Mouse (Mus musculus): ENCODE results near the gene Tut1.
"Not testable (repeated sequence)": the region's sequence is repeated elsewhere in the genome, so short reads cannot be mapped to it uniquely, and the experiment has no call there.

The Tut1 gene

GRCm38 (mm10) chr19:8984255-8984868 lies 30.7 kb downstream of the Tut1 start:
- DNase-seq: peak; percentile 47

DNA sequence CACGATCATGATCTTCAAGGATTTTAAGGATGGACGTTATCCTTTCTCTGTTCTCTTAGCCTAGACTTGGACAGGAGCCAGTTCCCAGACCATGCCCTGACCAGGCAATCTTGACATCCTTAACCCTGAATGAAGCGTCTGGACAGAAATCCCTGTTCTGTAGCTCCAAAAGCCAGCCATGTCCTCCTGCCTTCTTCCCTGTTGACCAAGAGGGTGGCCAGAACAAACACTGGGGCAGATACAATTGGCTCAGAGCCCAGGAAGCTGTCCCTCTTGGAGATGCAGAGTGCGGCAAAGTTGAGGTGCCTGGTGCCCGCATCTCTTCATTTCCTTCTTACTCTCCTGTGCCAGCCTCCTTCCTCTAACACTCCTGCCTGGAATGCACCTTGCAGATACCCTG lies 32.2 kb downstream of the Tut1 start:
- DNase-seq: no peak

DNA sequence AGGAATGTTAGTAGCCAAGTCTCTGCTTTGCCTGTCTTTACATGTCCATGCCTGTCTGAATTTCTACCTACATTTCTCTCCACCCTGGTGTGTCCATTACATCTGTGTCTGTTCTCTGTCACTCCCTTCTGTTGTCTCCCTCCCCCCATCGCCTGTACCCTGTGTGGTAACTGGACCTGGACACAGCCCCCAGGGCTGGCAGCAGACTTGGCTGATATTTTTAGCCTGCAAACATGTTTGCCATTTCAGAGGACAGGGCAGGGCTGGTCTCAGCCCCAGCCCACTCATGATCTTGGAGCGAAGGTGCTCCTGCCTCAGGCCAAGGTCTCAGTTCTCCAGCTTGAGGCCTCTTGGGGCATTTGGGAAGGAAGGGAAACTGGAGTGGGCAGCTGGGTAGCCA lies 34.2 kb downstream of the Tut1 start:
- DNase-seq: no peak

DNA sequence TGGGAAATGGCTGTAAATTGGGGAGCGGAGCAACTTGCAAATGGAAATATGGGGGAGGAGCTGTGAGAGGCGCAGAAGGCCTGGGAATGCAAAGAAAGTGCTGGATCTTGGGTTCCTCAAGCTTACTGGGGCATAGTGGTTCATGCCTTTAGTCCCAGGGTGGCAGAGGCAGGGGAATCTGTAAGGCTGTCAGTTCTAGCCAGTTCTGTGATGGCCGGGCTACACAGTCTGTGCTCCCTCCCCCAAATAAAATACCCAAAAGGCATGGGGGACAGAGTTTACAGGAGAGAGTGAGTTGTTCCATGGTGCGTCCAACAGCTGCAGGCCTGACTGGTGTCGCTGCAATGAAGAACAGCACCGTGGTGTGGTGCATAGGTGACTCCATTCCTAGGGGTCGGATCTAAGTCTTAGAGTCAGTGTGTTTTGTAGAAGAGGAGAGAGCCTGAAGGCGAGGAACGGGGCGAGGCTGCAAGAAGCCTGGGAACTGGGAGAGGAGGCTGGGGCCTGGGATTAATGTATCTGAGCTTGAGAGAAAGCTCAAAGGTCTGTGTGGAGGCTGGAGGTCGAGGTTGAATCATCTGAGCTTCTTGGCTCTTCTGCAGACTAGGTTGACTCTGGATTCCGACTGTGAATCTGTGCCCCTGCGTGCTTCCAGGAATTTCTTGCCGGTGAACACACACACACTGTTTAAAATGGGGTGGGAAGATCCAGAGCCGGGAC lies 34.9 kb downstream of the Tut1 start:
- peak; percentile 66 for DNase-seq

DNA sequence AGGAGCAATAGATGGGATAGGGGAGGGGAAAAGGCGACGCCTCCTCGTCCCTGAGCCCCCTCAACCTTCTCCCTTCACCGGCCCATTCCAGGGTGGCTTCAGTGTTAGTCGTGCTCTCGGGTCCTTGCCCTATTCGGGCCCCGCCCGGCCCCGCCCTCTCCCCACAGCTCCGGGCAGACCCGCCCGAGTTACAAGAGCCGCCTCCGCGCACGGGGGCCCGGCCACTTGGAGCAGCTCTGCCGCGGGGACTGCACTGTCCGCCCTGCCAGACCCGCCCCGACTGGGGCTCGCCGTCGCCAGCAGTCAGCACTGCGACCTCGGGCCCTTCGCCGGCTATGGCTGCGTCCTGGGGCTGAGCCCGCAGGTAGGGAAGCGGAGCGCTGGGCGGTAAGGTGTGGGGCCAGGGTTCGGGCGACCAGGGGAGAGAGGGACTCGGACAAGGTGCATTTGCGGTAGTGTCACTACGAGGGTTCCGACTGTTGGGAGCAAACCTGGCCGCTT lies 35.5 kb downstream of the Tut1 start, which contains the start of gene Ahnak:
Gene Ahnak (plus strand): TSS at position 219 of the 501 bp plus-strand sequence.
- peak; percentile 68 for DNase-seq

DNA sequence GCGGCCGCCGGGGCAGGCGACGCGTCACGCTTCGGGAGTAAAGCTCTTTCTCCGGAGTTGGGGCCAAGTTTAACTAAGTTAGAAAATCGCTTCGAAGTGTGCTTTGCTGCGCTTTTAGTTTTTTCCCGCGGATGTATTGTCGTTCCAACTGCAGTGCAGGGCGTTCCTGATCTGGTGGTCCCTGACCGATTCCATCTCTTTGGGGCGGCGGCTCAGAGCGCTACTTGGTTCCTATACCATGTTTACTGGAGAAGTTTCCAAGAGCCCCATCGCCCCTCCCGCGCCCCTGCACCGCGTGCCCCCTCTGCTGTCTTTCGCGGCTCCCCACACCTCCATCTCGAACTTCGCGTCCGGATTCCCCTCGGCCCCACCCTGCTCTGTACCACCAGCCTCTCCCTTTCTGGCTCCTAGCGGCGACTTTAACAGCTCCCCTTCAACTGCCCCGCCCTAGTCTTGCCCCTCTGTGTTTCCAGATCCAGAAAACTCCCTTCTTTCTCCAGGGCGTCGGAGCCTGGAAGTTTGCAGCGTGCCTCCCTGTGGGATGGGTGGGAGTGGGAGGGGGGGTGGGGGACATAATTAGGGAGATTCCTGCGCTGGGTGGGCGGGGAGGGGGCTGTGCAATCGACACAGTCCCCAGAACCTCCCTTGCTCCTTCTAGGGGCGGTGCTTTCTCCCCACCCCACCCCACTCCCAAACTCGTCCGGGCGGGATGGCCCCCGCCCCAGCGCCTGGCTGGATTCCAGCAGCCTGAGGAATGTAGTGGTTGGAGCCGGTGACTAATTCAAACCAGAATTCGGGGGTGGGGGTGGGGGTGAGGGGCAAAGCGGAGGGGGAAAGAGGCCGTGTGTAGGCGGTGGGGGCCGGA lies 36.2 kb downstream of the Tut1 start:
- DNase-seq: peak; percentile 77

GRCm38 (mm10) chr19:8990432-8991102 lies 36.9 kb downstream of the Tut1 start:
- no peak for DNase-seq

- no peak for DNase-seq
Measured at GRCm38 (mm10) chr19:8991245-8991870, 37.7 kb downstream of the Tut1 start.

- DNase-seq: peak; percentile 54
Measured at GRCm38 (mm10) chr19:8991871-8992735, 38.5 kb downstream of the Tut1 start.

- DNase-seq: peak; percentile 82
Measured at GRCm38 (mm10) chr19:8992769-8993624, 39.4 kb downstream of the Tut1 start.

- DNase-seq: no peak
Measured at GRCm38 (mm10) chr19:8993625-8993912, 39.9 kb downstream of the Tut1 start.

GRCm38 (mm10) chr19:8994813-8995607 lies 41.4 kb downstream of the Tut1 start:
- no peak for DNase-seq

- DNase-seq: no peak
Measured at GRCm38 (mm10) chr19:8996601-8997000, 43.0 kb downstream of the Tut1 start.

DNA sequence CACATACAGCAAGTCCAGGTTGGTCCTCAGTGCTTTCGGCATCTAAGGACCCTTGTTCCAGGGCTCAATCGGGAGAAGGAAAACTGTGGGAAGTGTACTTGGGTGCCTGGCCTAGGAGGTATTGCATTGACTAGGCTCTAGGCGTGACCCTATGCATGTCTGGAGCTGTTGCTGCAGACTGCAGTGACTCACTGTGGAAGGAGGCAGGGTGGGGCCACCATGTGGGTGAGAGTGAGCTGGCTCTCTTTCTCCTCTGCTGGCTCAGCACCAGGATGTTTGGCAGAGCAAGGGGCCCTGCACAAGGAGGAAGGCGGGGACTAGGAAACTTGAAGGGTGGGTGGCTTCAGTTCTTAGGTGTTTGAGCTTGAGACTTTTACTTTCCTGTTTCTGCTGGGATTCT lies 43.9 kb downstream of the Tut1 start:
- peak; percentile 78 for DNase-seq

GRCm38 (mm10) chr19:8998546-8998945 lies 44.9 kb downstream of the Tut1 start:
- DNase-seq: no peak

DNA sequence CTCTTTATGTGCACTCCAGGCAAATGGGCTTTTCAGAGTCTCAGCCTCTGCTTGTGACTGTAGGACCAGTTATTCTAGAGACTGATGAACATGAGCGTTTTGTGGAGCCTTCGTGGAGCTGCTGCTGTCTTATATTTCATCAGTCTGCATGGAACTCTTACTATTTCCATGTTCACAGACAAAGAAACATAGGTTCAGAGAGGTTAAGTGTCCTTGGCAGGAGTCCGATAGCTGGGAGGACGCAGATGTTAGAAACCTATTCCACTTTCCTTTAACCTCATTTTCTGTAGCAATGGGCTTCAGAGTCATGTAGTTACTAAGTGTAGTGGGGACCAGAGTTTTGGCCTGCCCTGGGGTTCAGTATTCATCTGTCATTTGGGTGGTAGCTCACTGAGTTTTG lies 45.6 kb downstream of the Tut1 start:
- no peak for DNase-seq

DNA sequence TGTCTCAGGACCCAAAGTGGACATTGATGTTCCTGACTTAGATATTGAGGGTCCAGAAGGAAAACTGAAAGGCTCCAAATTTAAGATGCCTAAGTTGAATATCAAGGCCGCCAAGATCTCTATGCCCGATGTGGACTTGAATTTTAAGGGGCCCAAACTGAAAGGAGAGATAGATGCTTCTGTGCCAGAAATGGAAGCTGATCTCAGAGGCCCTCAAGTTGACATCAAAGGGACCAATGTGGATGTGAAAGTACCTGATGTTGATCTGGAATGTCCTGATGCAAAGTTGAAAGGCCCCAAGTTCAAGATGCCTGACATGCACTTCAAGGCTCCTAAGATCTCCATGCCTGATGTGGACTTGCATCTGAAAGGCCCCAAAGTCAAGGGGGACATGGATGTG lies 53.3 kb downstream of the Tut1 start:
- not testable (repeated sequence) for DNase-seq
